Mouse (Mus musculus): ENCODE measurements around the gene Dnajc6.

The Dnajc6 gene

DNA sequence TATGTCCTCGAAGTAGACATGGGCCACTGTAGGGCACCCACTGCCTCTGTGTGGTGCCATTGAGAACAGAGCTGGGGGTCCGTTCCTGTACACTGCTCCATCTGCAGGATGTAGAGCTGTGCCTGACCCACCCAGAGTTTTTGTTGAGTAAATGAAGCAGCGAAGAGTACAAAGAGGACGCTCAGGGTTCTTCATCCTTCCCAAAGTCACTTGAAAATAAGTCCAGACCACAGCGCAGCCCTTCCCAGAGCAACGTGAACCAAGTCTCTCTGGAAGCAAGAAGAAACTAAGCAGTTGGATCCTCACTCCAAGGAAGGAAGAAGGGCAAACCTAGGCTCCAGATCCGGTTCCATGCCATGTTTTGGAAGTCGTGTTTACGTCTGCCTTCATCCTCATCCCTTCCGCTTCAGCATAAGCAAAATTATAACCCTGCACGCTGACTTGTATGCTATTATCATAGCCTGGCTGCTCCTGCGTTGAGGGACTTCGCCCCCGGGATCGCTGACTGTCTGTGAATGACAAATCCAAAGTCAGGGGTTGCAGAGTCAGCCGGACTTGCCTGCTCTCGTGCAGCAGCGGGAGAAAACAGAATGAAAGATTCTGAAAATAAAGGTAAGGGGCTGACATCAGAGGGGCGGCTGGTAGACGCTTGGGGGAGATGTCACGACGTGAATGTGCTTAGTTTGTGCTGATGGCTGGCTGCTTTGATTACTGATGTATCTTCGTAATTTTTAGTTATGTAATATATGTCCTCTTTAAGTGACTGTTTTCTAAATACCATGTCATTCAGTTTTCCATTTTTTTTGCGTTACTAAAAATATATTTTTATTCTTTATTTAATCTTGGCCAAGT is 11.3 kb downstream of the Dnajc6 start:
- DNase-seq (ENCODE audit: low spot score) = no peak

DNA sequence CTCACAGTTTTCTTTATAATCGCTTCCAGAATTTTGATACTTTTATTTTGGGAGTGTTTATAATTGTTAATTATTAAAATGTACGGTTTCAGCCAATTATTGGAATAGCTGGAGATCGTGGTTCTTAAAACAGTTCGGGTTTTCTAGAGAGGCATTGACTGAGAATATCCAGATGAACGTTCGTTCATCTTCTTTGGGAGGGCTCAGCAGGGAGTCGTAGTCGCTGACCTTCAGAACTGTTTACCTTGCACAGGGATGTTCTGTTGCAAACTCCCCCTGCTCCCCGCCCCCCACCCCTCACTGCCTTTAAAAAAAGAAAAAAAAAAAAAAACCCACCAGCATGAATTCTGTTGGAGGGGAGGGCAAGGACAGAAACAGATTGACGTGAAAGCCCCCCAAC is 12.0 kb downstream of the Dnajc6 start:
- no peak for DNase-seq (ENCODE audit: low spot score)

DNA sequence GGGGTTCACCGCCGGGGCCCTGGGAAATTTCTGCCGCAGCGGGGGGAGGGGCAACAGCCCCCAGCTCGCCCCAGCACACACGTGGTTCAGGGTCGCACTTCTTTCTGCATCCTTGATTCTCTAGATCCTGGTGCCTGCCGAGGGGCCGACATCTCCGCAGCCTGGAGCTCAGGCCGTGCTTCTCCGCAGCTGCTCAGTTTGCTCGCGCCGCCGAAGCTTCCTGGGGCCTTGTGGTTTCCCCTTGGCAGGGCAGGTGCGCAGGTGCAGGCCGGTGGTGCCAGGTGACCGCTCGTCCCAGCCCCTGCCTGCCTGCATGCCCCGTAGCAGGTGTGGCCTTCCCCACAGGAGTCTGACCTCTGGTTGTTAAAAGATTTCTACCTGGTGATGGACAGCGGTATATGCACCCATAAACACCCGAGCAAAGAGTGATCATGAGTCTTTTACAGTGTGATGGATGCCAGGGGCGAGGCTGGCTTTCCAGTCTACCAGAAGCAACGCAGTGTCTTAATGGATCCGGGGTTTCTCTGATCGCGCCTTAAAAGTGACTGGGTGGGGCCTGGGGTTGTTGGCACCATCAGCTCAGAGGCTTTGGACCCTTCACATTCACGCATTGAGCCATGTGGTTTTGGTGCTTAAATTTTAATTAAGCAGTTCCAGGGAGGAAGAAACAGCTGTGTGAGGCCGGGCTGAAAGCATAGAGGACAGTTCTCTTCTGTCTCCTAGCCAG is 12.6 kb downstream of the Dnajc6 start:
- DNase-seq (ENCODE audit: low spot score) = no peak

DNA sequence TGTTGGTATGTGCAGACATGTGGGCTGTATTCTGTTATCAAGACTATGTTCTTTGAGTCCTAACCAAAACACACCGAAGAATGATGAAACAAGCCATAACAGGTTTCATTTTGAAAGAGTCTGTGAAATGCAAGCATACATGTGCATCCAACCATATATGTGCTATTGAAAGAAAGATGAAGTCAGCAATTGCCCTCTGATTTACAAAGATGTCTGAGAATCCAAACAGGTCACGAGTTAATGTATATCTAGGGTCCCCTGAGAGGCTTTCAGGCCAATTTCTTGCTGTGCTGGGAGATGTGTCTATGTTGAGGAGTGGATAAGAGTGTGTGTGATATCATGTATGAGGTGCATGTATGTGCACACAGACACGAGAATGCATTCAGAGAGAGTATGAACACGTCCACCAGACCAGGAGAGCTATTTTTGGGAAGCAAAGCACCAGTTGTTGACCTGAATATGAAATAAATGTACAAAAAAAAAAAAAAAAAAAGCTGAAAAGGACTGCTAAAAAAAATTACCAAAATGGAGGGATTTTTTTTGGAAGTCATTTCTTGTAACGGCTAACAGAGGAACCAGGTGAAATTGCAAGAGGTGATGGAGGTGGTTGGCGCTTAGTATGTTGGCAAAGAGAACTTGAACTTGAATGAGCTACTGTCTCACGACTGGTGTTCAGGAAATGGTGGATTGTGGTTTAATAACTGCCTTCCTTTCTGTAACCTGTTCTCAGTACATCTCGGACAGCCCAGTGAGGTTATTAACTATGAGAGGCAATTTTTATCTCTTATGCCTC is 13.9 kb downstream of the Dnajc6 start:
- DNase-seq (ENCODE audit: low spot score) = no peak

DNA sequence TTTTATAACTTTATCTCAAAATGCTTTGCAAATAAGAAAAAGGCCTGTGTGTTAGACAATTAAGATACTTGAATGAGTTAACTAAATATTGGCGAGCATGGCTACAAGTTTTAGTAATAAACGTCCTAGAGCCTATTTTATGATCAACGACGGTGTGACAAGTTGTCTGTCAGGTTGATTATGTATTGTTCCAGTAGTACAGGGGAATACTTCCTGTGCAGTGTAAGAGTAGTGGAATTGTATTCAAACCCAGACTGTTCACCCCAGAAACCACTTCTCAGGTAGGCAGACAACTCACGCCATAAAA is 14.4 kb downstream of the Dnajc6 start:
- no peak for DNase-seq (ENCODE audit: low spot score)

DNA sequence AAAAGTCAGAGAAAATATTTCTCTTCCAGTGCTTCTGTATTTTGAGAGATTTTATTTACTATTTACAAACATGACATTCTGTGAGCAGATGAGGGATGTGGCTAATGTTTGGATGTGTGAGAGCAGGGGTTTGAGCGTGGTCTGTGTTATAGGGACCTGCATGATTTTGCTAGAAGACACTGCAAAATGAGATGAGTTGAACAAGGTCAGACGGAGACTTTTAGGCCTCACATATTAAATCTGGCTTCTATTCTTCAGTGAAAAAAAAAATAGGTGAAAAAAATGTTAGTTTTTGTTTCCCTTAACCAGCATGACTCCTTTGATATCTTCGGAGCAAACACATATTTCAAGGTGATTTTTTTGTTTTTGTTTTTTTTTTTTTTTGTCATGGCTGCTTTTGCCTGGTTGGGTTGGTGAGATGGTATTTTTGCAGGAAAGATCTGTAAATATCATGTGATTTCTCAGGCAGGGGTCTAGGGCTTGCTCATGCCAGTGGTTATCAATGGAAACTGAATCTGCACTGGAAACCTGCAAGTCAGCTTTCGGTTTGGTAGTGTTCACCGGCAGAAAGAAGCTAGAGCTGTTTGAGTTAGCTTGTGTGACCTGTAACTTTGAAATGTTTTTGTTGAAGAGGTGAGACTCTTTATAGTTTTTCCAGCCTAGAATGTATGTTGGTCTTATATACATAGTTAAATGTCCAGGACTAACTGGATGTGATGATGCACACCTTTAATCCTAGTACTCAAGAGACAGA is 15.5 kb downstream of the Dnajc6 start:
- DNase-seq (ENCODE audit: low spot score) = no peak

DNA sequence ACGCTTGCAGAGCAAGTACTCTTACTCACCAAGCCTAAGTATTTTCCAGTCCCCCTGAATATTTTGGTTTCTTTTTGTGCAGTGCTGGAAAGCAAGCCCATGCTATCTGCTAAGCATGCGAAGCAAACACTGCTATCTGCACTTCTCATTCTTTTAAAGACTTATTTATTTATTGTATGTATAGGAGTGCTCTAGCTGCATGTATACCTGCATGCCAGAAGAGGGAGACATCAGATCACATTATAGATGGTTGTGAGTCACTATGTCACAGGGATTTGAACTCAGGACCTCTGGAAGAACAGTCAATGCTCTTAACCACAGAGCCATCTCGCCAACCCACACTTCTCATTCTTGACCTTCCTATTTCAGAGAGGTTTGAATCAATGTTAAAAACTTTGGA is 16.8 kb downstream of the Dnajc6 start:
- no peak for DNase-seq (ENCODE audit: low spot score)

DNA sequence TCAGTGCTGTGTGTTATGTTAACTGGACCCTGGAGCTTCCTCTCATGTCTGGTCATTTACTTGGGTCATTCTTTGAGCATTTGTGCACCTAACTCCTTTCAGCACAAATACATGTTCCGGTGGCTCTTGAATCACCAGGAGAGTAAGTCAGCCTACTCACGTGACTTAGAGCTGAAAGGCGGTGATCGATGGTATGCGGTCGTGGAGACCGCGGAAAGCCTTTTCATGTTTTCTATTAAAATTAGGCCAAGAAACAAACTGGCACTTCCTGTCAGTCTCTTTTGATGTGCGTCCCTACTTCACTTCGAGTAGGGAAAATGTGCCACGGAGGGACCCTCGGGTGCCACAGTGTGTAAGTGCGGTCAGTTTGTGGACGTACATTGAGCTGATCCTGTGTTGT is 19.4 kb downstream of the Dnajc6 start:
- DNase-seq (ENCODE audit: low spot score) = no peak

DNA sequence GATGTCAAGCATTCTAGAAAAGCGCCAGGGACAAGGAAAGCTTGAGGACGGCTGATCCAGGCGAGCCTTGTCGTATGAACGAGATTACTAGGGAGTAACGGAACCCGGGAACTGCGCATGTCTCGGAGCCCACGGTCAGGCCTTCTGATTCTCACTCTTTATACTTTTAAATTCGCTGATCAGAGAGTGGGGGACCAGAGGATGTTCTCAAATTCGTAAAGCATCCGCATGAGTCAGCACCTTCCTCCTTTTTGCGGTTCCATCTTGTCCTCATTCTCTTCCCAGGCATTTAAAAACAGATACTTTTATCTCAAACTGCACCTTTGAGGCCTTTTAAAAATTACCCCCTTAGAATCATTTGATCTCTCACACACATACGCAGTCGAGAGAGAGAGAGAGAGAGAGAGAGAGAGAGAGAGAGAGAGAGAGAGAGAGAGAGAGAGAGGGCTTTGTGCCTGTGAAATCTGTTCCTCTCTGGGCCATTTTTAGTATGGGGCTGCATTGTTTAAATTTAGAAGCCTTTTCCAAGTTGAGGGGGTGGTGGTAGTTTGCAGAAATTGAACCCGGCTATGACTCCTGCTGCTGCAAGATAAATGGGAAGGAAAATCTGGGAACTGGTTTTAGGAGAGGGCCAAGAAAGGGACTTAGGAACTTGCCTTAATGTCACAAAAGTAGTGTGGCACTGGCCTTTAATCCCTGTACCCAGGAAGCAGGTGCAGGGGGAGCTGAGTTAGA is 20.2 kb downstream of the Dnajc6 start:
- DNase-seq (ENCODE audit: low spot score) = no peak

DNA sequence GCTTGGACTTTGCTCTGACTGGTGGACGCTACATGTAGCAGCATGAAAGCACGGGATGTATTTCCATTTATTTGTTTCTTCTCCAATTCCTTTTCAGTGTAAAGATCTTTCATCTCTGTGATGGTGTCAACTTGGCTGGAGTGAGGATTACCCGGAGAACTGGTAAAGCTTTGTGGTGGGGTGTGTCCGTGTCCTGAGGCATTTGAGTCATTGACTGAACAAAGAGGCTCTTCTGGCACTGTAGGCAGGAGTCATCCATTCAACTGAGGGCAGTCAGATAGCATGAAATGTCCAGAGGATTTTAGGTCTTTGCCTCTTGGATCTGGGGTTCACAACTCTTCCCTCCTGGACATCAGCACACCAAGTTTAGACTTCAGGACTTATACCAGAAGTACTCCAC is 35.5 kb downstream of the Dnajc6 start:
- DNase-seq (ENCODE audit: low spot score) = no peak

DNA sequence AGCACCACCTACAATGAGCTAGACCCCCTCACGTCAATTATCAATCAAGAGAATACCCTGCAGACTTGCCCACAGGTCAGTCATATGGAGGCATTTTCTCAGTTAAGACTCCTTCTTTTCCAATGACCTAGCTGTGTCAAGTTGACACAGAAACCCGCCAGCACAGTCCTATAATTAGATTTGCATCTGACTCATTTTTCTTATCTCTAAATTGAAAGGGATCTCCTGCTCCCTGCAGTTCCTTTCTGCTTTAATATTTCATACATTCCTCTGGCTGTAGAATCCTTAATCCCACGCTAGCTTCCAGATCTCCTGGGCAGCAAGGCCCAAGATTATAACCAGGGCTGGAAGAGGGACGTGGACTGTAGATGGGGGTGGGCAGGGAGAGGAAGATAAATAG is 44.1 kb downstream of the Dnajc6 start:
- no peak for DNase-seq (ENCODE audit: low spot score)

DNA sequence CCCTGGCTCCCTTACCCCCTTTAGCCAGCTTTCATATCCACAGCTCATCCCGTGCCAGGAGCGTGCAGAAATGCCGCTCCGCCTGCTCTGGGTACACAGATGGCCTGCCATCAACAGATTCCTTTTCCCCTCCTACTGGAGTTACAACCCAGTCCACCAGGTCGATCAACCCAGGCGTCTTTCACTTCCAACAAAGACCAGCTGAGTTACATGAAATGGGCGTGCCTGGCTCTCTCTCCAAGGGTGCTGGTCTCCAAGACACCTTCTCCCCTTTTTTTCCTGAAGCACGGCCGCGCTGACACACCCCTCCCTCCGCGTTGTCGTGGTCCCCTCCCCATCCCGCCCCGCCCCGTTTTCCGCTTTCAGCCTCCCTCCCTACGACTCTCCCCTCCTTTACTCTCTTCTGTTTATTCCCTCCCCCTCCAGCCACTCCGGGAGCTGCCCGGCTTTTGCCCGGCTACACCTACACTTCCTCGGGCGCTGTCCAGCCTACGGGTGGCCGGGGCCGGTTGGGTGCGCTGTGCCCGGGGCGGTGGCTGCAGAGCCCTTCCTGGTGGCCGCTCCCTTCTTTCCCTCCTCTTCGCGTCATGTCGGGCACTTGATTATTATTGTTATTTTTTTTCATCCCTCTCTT is 53.6 kb downstream of the Dnajc6 start:
- DNase-seq (ENCODE audit: low spot score) = no peak

DNA sequence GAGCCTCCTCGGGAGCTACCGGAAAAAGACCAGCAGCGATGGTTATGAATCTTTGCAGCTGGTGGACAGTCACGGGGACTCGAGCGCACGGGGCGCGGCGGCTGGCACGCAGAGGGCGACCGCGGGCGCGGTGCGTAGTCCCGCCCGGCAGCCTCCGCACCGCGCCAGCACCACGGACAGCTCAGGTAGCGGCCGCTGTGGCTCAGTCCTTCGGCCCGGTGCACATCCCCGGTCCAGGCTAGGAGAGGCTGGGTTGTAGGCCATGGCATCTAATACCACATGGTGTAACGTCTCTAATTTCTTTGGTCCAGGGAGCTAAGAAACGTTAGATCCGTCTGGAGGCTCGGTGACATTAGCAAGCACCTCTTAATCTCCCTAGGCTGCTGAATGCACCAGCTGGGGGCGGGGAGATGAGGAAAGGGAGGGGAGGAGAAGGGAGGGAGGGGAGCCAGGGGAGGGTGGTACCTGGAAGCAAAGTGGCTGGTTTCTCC is 54.3 kb downstream of the Dnajc6 start:
- peak; percentile 15 for DNase-seq (ENCODE audit: low spot score)

DNA sequence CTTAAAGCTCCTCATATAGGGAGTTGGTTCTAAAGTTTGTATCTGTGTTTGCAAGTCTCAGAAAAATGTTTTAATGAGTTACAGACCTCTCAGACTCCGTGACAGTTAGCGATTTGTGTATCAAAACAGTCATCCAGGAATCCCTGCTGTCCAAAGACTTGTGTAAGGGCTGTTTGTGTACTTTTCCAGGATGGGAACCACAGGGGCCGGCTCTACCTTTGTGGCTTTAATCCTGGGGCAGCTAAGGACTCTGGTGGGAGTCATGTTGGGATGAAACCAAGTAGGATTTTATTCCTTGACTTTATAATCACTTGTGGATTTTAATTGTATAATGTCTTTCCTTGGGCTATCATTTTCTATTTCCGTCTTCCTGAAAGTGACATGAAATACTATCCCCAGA is 55.0 kb downstream of the Dnajc6 start:
- DNase-seq (ENCODE audit: low spot score) = no peak

DNA sequence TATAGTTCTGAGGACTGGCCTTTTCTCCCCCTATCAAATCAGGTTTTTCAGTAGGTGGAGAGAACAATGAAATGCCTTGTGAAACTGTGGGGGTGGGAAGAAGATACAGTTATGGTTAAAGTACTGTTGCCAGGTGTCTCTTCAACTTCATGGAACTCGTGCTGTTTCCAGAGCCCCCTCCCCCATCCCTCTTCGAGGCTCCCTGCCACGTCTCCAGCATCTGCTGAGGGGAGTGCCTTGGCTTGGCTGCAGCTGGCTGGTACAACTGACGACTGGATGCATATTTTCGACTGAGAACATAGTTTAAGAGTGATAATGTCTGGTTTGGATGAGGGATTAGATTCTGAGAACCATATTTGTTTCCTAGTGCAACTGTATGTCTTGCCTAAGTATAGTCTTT is 55.9 kb downstream of the Dnajc6 start:
- DNase-seq (ENCODE audit: low spot score) = no peak

DNA sequence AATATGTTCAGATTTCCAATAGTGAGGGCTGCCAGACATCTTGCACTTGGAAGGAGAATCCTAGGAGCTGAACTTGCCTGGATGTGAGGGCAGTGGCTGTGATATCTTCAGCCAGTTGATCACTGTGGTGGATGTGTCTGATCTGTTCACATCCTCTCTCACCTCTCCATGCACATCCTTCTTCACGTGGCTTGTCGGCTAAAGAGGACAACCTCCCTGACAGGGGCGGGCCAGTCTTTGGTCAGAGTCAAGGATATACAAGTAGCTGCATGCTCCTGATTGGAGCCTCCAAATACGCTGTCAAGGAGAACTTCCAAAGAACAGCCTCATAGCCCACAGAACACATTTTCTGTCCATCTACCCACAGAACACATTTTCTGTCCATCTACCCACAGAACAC is 58.6 kb downstream of the Dnajc6 start:
- DNase-seq (ENCODE audit: low spot score) = no peak

DNA sequence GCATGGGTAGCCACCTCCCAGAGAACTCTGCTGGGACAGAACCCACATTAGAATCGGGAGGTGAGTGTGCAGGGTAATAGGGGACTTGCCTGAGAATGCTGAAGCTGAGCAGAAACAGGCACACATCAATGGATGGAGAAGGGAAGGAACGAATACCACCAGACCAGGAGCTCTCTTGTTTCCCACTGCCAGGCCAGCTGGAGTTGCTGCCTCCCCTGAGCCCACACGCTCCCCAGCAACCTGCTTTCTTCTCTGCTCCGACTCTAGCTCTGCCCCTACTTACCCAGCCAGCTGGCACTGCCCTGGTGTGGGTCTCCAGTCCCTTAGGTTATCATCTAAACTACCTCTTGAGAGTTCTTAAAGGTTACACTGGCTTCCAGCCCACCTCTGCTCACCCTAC is 63.7 kb downstream of the Dnajc6 start:
- no peak for DNase-seq (ENCODE audit: low spot score)

DNA sequence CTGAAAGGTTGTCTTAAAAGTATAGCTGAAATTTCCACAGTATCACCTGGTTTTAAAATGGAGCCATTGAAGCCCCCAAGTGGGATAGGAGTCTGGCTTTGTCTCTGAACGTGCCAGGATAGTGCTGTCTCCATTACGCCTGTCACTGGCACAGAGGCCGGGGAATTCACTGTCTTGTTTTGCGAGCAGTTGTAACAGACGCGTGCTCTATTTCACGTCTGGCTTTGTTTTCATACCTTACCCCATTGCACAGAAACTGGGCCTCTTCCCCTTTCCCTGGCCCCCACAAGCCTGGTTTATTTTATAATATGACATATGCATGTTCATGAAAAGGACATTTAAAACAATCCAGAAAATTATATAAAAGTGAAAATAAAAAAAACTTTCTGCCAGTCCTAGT is 66.4 kb downstream of the Dnajc6 start:
- DNase-seq (ENCODE audit: low spot score) = no peak

DNA sequence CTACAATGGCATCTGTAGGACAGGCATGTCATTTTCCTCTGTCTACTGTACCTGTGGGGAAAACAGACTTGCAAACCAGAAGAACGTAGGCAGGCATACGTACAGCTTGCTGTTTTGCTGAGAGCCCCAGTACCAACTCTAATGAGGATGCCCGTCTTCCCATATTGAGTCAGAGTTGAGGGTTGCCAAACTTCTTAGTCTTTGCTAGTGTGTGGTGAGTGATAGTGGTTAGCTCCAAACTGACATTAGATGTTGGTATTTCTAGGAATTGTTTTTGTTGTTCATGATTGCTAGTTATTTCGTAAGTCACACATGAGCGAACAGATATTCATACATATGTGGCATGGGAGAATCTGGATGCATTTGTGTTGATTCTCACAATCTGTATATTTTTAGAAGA is 67.2 kb downstream of the Dnajc6 start:
- DNase-seq (ENCODE audit: low spot score) = no peak

DNA sequence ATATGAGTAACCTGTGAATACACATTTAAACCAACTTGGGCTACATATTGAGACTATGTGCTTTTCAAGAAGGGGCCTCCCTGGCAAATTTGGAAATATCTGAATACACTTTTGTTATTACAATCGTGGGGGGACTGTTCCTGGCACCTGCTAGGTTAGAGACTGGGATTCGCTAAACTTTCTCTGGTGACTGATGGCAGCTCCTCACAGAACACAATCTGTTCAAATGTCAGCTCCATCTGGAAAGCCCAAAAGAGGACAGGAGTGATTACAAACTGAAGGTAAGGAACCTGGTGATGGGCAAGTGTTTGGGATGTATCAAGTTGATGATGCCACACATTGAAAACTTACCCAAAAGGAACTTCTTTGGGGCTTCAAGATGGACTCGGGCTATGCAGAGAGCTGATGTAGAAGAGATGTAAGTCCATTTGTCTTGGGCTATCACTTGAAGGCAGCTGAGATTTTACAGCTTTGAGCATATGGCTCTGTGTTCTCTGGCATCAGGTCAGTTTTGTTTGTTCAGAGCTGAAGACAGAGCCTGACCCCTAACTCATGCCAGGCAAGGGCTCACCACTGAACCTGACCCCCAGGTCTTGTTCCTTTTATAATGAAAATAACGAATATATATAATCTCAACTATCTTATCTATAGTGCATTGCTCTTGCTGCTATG is 68.4 kb downstream of the Dnajc6 start:
- DNase-seq (ENCODE audit: low spot score) = no peak
